Mouse (Mus musculus): ENCODE results near the gene Psg22. TPM values are rescaled to one million over a fixed set of nuclear protein-coding genes. Genes with fewer than 3 reads are reported as not detected.
"Not testable (repeated sequence)": the region's sequence is repeated elsewhere in the genome, so short reads cannot be mapped to it uniquely, and the experiment has no call there.

The Psg22 gene
- polyA plus RNA-seq, 1 experiment = not detected

DNA sequence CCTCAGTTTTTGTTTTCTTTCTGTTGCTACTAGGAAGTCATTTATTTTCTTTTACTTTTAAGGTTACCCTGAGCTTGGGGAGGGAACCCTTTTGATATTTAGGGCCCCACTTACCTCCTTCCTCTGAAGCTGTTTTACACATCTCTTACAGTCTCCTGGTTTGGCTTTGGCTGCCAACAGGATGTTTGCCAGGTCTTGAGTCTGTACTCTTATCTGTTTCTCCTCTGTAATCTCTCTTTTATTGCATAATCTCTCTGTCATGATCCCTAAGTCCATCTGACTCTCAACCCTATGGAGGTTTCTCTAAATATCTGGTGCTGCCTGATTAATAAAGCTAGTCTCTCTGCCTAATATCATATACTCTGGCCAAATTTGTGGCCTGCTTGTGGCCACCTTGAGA, 15.2 kb downstream of the Psg22 start:
- no peaks in the 10 kb centered on the region for H3K9me3 ChIP-seq (ENCODE audit: control insufficient read depth, low read length)
- H3K4me1 ChIP-seq (ENCODE audit: control insufficient read depth) = no peaks in the 10 kb centered on the region
- no peak overlapping the region for H3K4me3 ChIP-seq (replicated peaks)
- no peaks in the 10 kb centered on the region for H3K36me3 ChIP-seq (ENCODE audit: control insufficient read depth)
- no peaks in the 10 kb centered on the region for H3K27me3 ChIP-seq (ENCODE audit: control insufficient read depth)
- TF ChIP-seq GATA1 (IDR thresholded peaks at IDR 0.05; ENCODE audit: low read length) (no peak), TAL1 (IDR thresholded peaks at IDR 0.05; ENCODE audit: low read length) (no peak)

DNA sequence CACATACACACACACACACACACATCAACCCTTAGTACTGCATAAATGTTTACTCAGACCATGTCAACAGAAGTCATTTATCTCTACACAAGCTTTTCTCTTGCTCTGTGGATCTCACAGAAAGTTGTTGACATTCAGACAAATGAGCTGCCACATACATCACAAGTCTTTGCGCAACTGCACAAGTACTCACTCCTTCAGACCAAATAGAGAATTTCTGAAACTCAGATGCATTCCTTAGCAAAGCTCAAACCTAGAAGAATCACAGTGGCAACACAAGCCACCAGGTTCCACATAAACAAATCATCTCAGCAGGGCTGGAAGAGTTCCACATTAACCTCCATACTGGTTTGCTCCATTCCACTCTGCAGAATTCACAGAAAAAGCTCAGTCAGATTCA, 16.6 kb downstream of the Psg22 start:
- Histone ChIP-seq H3K4me1 (ENCODE audit: control insufficient read depth) (no peaks in the 10 kb centered on the region), H3K4me3 (replicated peaks) (no peak overlapping the region), H3K9me3 (ENCODE audit: control insufficient read depth, low read length) (no peaks in the 10 kb centered on the region), H3K27me3 (ENCODE audit: control insufficient read depth) (no peaks in the 10 kb centered on the region), H3K36me3 (ENCODE audit: control insufficient read depth) (no peaks in the 10 kb centered on the region)
- no peak for TF ChIP-seq GATA1 (IDR thresholded peaks at IDR 0.05; ENCODE audit: low read length)
- TF ChIP-seq TAL1 (IDR thresholded peaks at IDR 0.05; ENCODE audit: low read length) = no peak

DNA sequence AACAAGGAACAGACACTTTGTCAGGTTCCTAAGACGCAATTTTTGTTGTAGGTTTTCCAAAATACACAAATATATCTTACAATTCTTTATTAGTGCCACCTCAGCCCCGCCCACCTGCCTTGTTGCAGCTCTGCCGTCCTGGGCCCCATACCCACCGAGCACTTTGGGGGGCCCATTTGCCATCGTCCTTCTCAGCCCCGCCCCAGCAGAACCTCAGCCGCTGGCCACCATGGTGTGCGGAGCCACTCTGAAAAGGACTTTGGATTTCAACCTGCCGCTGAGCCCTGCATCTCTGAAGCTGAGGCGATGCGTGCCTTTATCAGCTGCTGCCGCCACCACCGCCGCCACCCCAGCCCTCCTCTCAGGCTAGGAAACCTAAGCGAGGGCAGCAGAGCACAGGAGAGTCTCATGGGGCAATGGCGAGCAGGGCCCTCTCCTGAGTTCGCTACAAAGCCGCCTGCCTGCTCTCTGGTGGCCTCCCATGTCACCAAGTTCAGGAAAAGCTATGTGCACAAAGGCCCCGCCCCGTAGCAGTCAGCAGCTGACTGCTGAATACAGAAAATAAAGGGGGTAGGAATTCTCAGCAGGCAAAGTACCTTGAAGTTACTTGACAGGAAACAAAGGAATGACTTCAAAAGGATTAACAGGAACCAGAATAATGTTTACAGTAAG, 28.4 kb downstream of the Psg22 start:
- TF ChIP-seq GATA1 (IDR thresholded peaks at IDR 0.05; ENCODE audit: low read length) = no peak
- no peak for TF ChIP-seq TAL1 (IDR thresholded peaks at IDR 0.05; ENCODE audit: low read length)
- no peak overlapping the region for H3K4me3 ChIP-seq (replicated peaks)
- H3K36me3 ChIP-seq (ENCODE audit: control insufficient read depth) = no peaks in the 10 kb centered on the region
- H3K4me1 ChIP-seq (ENCODE audit: control insufficient read depth) = no peaks in the 10 kb centered on the region
- no peaks in the 10 kb centered on the region for H3K9me3 ChIP-seq (ENCODE audit: control insufficient read depth, low read length)
- H3K27me3 ChIP-seq (ENCODE audit: control insufficient read depth) = peaks cover 10% of the 10 kb centered on the region

DNA sequence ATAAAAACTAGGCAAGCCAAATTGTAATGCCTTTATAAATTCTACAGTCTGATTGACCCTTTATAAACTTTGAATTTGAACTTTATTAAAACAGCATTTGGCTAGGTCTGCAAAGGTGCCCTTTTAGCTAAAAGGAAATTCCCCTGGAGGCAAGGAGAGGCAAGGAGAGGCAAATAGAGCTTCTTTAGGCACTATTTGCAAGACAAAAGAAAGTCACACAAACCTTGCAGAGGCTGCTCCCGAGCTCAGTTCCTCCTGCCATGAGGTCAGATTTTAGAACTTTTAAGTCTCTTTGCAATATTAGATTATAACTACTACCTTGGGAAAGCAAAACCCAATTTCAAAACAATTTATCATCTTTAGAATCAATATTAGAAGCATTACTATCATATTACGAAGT, 29.5 kb downstream of the Psg22 start:
- not testable (repeated sequence) for H3K4me3 ChIP-seq (replicated peaks); H3K36me3 ChIP-seq (ENCODE audit: control insufficient read depth); H3K9me3 ChIP-seq (ENCODE audit: control insufficient read depth, low read length); H3K4me1 ChIP-seq (ENCODE audit: control insufficient read depth)
- peaks cover 10% of the 10 kb centered on the region for H3K27me3 ChIP-seq (ENCODE audit: control insufficient read depth)

DNA sequence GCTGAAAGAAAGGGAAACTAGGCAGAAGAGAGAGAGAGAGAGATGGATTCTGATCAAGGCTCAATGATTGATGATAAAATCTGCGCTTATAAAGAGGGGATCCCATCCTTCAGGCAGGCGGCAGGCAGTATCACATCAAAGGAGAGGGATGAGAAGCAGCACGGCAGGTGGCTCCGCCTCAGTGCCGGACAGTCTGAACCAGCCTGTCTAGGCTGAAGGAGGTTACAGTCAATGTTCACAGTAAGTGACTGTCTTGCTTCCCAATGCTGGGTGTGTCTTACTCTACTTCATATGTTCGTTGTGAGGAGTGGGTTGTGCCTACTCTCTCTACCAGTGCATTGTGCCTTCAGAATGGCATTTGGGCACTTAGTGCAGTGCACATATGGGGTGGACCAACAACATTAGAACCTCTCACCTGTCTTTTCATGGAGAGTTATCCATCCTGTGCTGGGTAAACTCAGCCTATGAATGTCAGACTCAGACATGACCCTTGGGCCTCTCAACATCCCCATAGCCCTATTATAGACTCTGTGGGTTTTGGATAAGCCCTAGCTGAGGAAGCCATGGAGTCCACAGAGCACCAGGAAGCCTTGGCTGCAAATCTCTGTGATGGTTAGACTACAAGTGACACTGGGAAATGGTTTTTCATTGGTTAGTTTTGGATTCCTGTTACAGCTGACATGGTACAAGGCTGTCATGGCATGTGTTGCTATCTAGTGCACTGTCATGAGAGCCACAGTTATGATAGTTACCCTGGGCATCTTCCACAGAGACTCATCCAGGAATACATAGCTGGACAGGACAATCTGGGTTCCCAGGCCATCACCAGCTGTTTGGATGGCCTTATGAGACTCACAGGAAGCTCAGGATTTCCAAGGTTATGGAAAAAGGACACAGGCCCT, 31.4 kb downstream of the Psg22 start:
- Histone ChIP-seq H3K27me3 (ENCODE audit: control insufficient read depth) (peaks cover 10% of the 10 kb centered on the region), H3K4me1 (ENCODE audit: control insufficient read depth) (no peaks in the 10 kb centered on the region), H3K9me3 (ENCODE audit: control insufficient read depth, low read length) (no peaks in the 10 kb centered on the region), H3K4me3 (replicated peaks) (no peak overlapping the region), H3K36me3 (ENCODE audit: control insufficient read depth) (no peaks in the 10 kb centered on the region)
- TF ChIP-seq TAL1 (IDR thresholded peaks at IDR 0.05; ENCODE audit: low read length) (no peak), GATA1 (IDR thresholded peaks at IDR 0.05; ENCODE audit: low read length) (no peak)

DNA sequence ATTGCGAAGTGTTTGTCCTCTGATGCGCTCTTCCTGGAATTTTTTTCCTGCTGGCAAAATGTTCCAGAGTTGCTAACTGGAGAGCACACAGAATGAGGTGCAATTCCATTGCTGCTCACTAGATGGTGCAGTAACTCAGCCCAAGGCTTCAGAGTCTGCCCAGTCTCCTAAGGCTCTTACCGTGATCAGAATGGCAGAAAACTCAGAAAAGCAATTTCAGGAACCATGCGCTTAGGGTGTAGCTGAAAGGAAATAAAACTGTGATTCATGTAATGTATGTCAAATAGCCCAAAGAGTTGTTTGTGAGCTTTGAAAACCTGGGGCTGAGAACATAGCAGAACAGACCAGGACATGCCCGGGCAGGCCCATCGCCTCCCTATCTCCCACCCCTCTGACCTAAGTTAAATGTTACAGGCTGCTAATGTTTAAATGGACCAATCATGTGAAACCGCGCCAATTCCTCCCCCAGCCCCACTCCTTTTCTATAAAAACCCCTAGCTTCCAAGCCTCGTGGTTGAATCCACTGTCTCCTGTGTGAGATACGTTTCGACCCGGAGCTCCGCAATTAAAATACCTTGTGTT, 32.1 kb downstream of the Psg22 start:
- not testable (repeated sequence) for H3K36me3 ChIP-seq (ENCODE audit: control insufficient read depth); H3K4me3 ChIP-seq (replicated peaks); H3K4me1 ChIP-seq (ENCODE audit: control insufficient read depth); H3K9me3 ChIP-seq (ENCODE audit: control insufficient read depth, low read length)
- H3K27me3 ChIP-seq (ENCODE audit: control insufficient read depth) = peaks cover 10% of the 10 kb centered on the region

DNA sequence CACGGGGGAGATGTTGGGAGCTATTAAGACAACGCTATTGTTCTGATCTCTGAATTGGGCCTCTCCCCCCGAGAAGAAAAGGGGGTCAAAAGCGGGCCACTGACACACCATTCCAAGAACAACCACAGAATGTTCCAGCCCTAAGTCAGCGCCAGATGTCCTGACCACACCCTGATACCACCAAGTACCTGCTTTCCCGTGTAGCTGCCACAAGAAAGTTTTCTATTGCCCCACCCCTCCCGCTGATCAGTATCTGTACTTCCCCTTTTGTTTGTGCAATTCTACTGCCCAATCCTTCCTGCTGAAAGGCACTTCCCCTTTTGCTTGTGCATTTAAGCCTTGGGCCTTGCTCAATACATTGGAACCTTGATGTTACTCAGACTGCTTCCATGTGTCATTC, 42.3 kb downstream of the Psg22 start:
- H3K4me3 ChIP-seq (replicated peaks); H3K36me3 ChIP-seq (ENCODE audit: control insufficient read depth); H3K27me3 ChIP-seq (ENCODE audit: control insufficient read depth); H3K4me1 ChIP-seq (ENCODE audit: control insufficient read depth); H3K9me3 ChIP-seq (ENCODE audit: control insufficient read depth, low read length): not testable (repeated sequence)

DNA sequence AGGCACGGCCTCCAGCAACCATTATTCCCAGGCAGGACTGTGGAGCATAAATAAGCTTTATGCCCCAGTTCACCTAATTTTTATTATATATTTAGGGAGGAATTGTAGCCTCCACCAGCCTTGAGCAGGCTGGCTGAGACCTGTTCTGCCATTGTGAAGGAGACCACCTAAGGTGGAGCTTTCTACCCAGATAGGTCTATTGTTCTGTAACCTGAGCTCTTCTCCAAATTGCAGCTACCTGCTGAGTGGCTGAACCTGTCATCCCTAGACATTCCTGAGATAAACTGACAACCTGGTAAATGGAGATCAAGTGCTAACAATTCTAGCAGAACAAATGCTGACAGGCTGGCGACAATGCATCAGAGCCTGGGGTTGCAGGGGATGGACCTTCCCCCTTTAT, 45.0 kb downstream of the Psg22 start:
- H3K4me3 ChIP-seq (replicated peaks); H3K27me3 ChIP-seq (ENCODE audit: control insufficient read depth); H3K36me3 ChIP-seq (ENCODE audit: control insufficient read depth); H3K4me1 ChIP-seq (ENCODE audit: control insufficient read depth); H3K9me3 ChIP-seq (ENCODE audit: control insufficient read depth, low read length): not testable (repeated sequence)

Other genes starting within 250 kb of the Psg22 start
- gene Psg26, start 233.9 kb upstream of the Psg22 start, polyA plus RNA-seq (2012) = not detected in 2 replicates
- not detected in 2 replicates for gene Psg25, start 185.8 kb upstream of the Psg22 start, polyA plus RNA-seq (2012)
- not detected in 2 replicates for gene Psg27, start 150.8 kb upstream of the Psg22 start, polyA plus RNA-seq (2012)
- not detected in 2 replicates for gene Psg23, start 101.6 kb upstream of the Psg22 start, polyA plus RNA-seq (2012)
- gene Psg21, start 61.4 kb upstream of the Psg22 start, polyA plus RNA-seq (2012) = not detected in 2 replicates
- gene Psg20, start 31.9 kb upstream of the Psg22 start, polyA plus RNA-seq (2012) = not detected in 2 replicates
- gene Psg19, start 80.4 kb downstream of the Psg22 start, polyA plus RNA-seq (2012) = not detected in 2 replicates
- gene Psg17, start 103.5 kb downstream of the Psg22 start, polyA plus RNA-seq (2012) = 0.02 TPM in 1 of 2 replicates, not detected in the other
- gene Mill2, start 121.9 kb downstream of the Psg22 start, polyA plus RNA-seq (2012) = not detected in 2 replicates
- 0.11 and 0.16 TPM in 2 replicates for gene Pglyrp1, start 153.2 kb downstream of the Psg22 start, polyA plus RNA-seq (2012)
- 3.1 and 4.5 TPM in 2 replicates for gene Ccdc61, start 192.3 kb downstream of the Psg22 start, polyA plus RNA-seq (2012)
- gene Nova2, start 207.8 kb downstream of the Psg22 start, polyA plus RNA-seq (2012) = not detected in 2 replicates

Data from erythroblast, embryonic 14.5 days (primary cell).